Mouse (Mus musculus) thymus, adult 2 months (tissue): ENCODE measurements around the gene Naxd.

ENCODE experiments used
- CTCF ChIP-seq: fragments of 200-500 bp; IDR thresholded peaks from 2 replicates; pipeline ENCODE4 v1.5.1; 2012; ENCODE audit warnings: mild to moderate bottlenecking, control low read depth, low read length, moderate library complexity, borderline replicate concordance; ENCODE audit not compliant: control insufficient read depth, poor library complexity, insufficient read depth; ENCODE audit errors: extremely low read depth
- POLR2A ChIP-seq: fragments of 200-500 bp; IDR thresholded peaks from 2 replicates; pipeline ENCODE4 v1.6.1; 2012; ENCODE audit warnings: mild to moderate bottlenecking, low read length, control low read depth, moderate library complexity; ENCODE audit not compliant: control insufficient read depth, poor library complexity, insufficient read depth; ENCODE audit errors: extremely low read depth

DNA sequence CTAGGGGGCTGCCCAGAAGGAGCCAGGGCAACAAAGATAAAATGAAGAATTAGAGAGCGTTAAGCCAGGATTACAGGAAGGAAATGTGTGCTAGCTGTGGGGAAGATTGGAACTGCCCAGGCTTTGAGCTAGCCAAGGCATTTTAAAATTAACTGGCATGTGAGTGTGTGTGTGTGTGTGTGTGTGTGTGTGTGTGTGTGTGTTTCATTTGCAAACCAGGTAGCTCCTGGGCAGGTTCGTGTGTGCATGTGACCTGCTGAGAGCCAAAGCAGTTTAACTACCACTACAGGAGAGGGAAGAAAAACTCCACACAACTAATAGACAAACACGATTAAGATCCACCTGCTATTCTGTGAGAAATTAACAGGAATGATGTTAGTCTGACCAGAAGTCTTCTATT is 26.0 kb downstream of the Naxd start:
- no peak for TF ChIP-seq CTCF
- no peak for TF ChIP-seq POLR2A
